Mouse (Mus musculus) embryonic facial prominence, embryonic 11.5 days (tissue): ENCODE results near the gene H2-Ab1. TPM values are rescaled to one million over a fixed set of nuclear protein-coding genes. Genes with fewer than 3 reads are reported as not detected.
"Not testable (repeated sequence)": the region's sequence is repeated elsewhere in the genome, so short reads cannot be mapped to it uniquely, and the experiment has no call there.

Source experiments
- ATAC-seq: fragments of 200-750 bp; cut with Nextera tagmentation; replicated peaks from 2 replicates; pipeline ENCODE4 v1.8.0; 2017; ENCODE audit warnings: low read depth; ENCODE audit not compliant: insufficient number of reproducible peaks, low FRiP score, low TSS enrichment
- DNase-seq: peaks from one replicate; pipeline ENCODE4 v3.0.0-alpha.2; 2015; ENCODE audit warnings: low spot score
- H3K27ac ChIP-seq: fragments of 300-500 bp; sonication (generic); replicated peaks from 2 replicates; pipeline ENCODE4 v1.5.1; 2014; ENCODE audit warnings: mild to moderate bottlenecking, low read depth, low read length, control low read depth
- H3K27me3 ChIP-seq: fragments of 300-500 bp; sonication (generic); 2 replicates; pipeline ENCODE4 v1.6.1; 2014; ENCODE audit warnings: mild to moderate bottlenecking, low read length, moderate library complexity, mixed read lengths; ENCODE audit not compliant: control insufficient read depth, insufficient read depth
- H3K36me3 ChIP-seq: fragments of 300-500 bp; sonication (generic); replicated peaks from 2 replicates; pipeline ENCODE4 v1.6.1; 2014; ENCODE audit warnings: low read depth, mild to moderate bottlenecking, low read length, moderate library complexity, mixed read lengths; ENCODE audit not compliant: control insufficient read depth, insufficient read depth
- H3K4me1 ChIP-seq: fragments of 300-500 bp; sonication (generic); 2 replicates; pipeline ENCODE4 v1.6.1; 2014; ENCODE audit warnings: low read length, mixed read lengths; ENCODE audit not compliant: control insufficient read depth, insufficient read depth
- H3K4me2 ChIP-seq: fragments of 300-500 bp; sonication (generic); 2 replicates; pipeline ENCODE4 v1.6.1; 2014; ENCODE audit warnings: low read depth, mild to moderate bottlenecking, control low read depth, low read length, moderate library complexity
- H3K4me3 ChIP-seq: fragments of 300-500 bp; sonication (generic); 2 replicates; pipeline ENCODE4 v1.5.1; 2014; ENCODE audit warnings: low read depth, low read length, control low read depth
- H3K9ac ChIP-seq: fragments of 300-500 bp; sonication (generic); replicated peaks from 2 replicates; pipeline ENCODE4 v1.6.1; 2014; ENCODE audit warnings: mild to moderate bottlenecking, control low read depth, low read length
- H3K9me3 ChIP-seq: fragments of 300-500 bp; sonication (generic); replicated peaks from 2 replicates; pipeline ENCODE4 v1.6.1; 2016; ENCODE audit warnings: mild to moderate bottlenecking, low read length, inconsistent platforms, mixed read lengths; ENCODE audit not compliant: control insufficient read depth
- WGBS: fragments of 180-500 bp; shearing (Covaris S2); extraction: QIAGEN DNeasy Blood & Tissue Kit; methylation state at CpG from one replicate; pipeline ENCODE4 v1.1.7; 2014; 5-methylcytosine and 5-hydroxymethylcytosine counted together
- polyA plus RNA-seq: library from polyadenylated mRNA; unstranded; fragments of >200 nt; fragmentation: Nextera tagmentation; extraction: Ambion mirVana; gene quantifications from 2 replicates; pipeline ENCODE4 v1.2.1, GENCODE M21; 2014

Gene H2-Ab1
- polyA plus RNA-seq, 1 experiment from 2014 or later: 3.5 TPM

- WGBS: 86% methylated on average over 8 of the region's 8 CpGs
- Histone ChIP-seq H3K9me3 (no peaks in the 10 kb centered on the region), H3K4me3 (no peak overlapping the region), H3K4me1 (no peaks in the 10 kb centered on the region), H3K9ac (no peak overlapping the region), H3K4me2 (no peak overlapping the region), H3K27me3 (peaks cover 15% of the 10 kb centered on the region), H3K27ac (no peak overlapping the region), H3K36me3 (no peaks in the 10 kb centered on the region)
- ATAC-seq (no peak), DNase-seq (no peak)
These were observed 40.1 kb upstream of the H2-Ab1 start for GRCm38 (mm10) chr17:34217216-34217928.

- ATAC-seq: no peak
- WGBS: 89% methylated on average over 5 of the region's 5 CpGs
These were observed 39.5 kb upstream of the H2-Ab1 start for GRCm38 (mm10) chr17:34217986-34218385.

GRCm38 (mm10) chr17:34218675-34219074 lies 38.8 kb upstream of the H2-Ab1 start:
- 85% methylated on average over 11 of the region's 11 CpGs for WGBS
- Histone ChIP-seq H3K4me2 (no peak overlapping the region), H3K9me3 (no peaks in the 10 kb centered on the region), H3K9ac (no peak overlapping the region), H3K4me1 (no peaks in the 10 kb centered on the region), H3K27me3 (peaks cover 11% of the 10 kb centered on the region), H3K4me3 (no peak overlapping the region), H3K27ac (no peak overlapping the region), H3K36me3 (no peaks in the 10 kb centered on the region)
- ATAC-seq (no peak), DNase-seq (no peak)

More at GRCm38 (mm10) chr17:34217986-34218385, 39.5 kb upstream of the H2-Ab1 start:
- H3K27me3 ChIP-seq: peaks cover 15% of the 10 kb centered on the region
- H3K4me2 ChIP-seq: no peak overlapping the region
- DNase-seq: no peak
- H3K27ac ChIP-seq: no peak overlapping the region
- H3K9me3 ChIP-seq: no peaks in the 10 kb centered on the region
- H3K36me3 ChIP-seq: no peaks in the 10 kb centered on the region
- no peak overlapping the region for H3K4me3 ChIP-seq
- H3K4me1 ChIP-seq: no peaks in the 10 kb centered on the region
- no peak overlapping the region for H3K9ac ChIP-seq

GRCm38 (mm10) chr17:34219096-34219495 lies 38.4 kb upstream of the H2-Ab1 start:
- H3K27me3 ChIP-seq, H3K4me1 ChIP-seq, H3K36me3 ChIP-seq, H3K4me2 ChIP-seq, DNase-seq, H3K4me3 ChIP-seq, ATAC-seq, H3K9ac ChIP-seq, H3K27ac ChIP-seq, H3K9me3 ChIP-seq: not testable (repeated sequence)
- WGBS: 85% methylated on average over 7 of the region's 11 CpGs

GRCm38 (mm10) chr17:34219801-34220200 lies 37.7 kb upstream of the H2-Ab1 start:
- H3K9me3 ChIP-seq, H3K4me3 ChIP-seq, H3K4me2 ChIP-seq, H3K36me3 ChIP-seq, ATAC-seq, H3K9ac ChIP-seq, DNase-seq, H3K27ac ChIP-seq, H3K27me3 ChIP-seq, H3K4me1 ChIP-seq: not testable (repeated sequence)
- 91% methylated on average over 3 of the region's 7 CpGs for WGBS

- H3K27ac ChIP-seq, H3K27me3 ChIP-seq, H3K4me1 ChIP-seq, DNase-seq, H3K9ac ChIP-seq, H3K36me3 ChIP-seq, ATAC-seq, H3K4me3 ChIP-seq, H3K4me2 ChIP-seq, H3K9me3 ChIP-seq: not testable (repeated sequence)
- 100% methylated on average over 3 of the region's 16 CpGs for WGBS
These were observed 37.1 kb upstream of the H2-Ab1 start for GRCm38 (mm10) chr17:34220401-34220800.

GRCm38 (mm10) chr17:34224816-34225215 lies 32.7 kb upstream of the H2-Ab1 start:
- no peak for ATAC-seq

GRCm38 (mm10) chr17:34225426-34225825 lies 32.1 kb upstream of the H2-Ab1 start:
- no peak overlapping the region for H3K4me3 ChIP-seq
- H3K27me3 ChIP-seq: no peaks in the 10 kb centered on the region
- WGBS: 93% methylated on average over 8 of the region's 8 CpGs
- ATAC-seq (no peak), DNase-seq (no peak)
- no peak overlapping the region for H3K9ac ChIP-seq
- H3K4me1 ChIP-seq: no peaks in the 10 kb centered on the region
- H3K36me3 ChIP-seq: no peaks in the 10 kb centered on the region
- no peak overlapping the region for H3K4me2 ChIP-seq
- H3K9me3 ChIP-seq: no peaks in the 10 kb centered on the region
- H3K27ac ChIP-seq: no peak overlapping the region

More at GRCm38 (mm10) chr17:34224816-34225215, 32.7 kb upstream of the H2-Ab1 start:
- Histone ChIP-seq H3K9me3 (no peaks in the 10 kb centered on the region), H3K9ac (no peak overlapping the region), H3K27ac (no peak overlapping the region), H3K4me1 (no peaks in the 10 kb centered on the region), H3K36me3 (no peaks in the 10 kb centered on the region), H3K4me3 (no peak overlapping the region), H3K27me3 (no peaks in the 10 kb centered on the region), H3K4me2 (no peak overlapping the region)
- no peak for DNase-seq
- WGBS: 95% methylated on average over 3 of the region's 3 CpGs
